Mouse (Mus musculus) limb, embryonic 12.5 days (tissue): ENCODE measurements at regions not wholly inside any gene's neighbourhood (a gene's known extent, or its start where the extent isn't known, plus 50 kb on each side); places are given as distances from the start of the nearest gene placed in this dataset.

Experiments used
- ATAC-seq: fragments of 200-750 bp; cut with Nextera tagmentation; 2 replicates; pipeline ENCODE4 v1.8.0; 2017; ENCODE audit warnings: low read depth, moderate TSS enrichment; ENCODE audit not compliant: insufficient number of reproducible peaks, insufficient read depth, low FRiP score, low TSS enrichment
- H3K27ac ChIP-seq: fragments of 300-500 bp; sonication (generic); 2 replicates; pipeline ENCODE4 v1.5.1; 2016; ENCODE audit warnings: mild to moderate bottlenecking, moderate library complexity
- H3K27me3 ChIP-seq: fragments of 300-500 bp; sonication (generic); 2 replicates; pipeline ENCODE4 v1.6.1; 2016; ENCODE audit warnings: mild to moderate bottlenecking, moderate library complexity
- H3K36me3 ChIP-seq: fragments of 300-500 bp; sonication (generic); 2 replicates; pipeline ENCODE4 v1.6.1; 2016; ENCODE audit warnings: mild to moderate bottlenecking, moderate library complexity
- H3K4me1 ChIP-seq: fragments of 300-500 bp; sonication (generic); replicated peaks from 2 replicates; pipeline ENCODE4 v1.6.1; 2016
- H3K4me2 ChIP-seq: fragments of 300-500 bp; sonication (generic); 2 replicates; pipeline ENCODE4 v1.6.1; 2016; ENCODE audit warnings: mild to moderate bottlenecking, moderate library complexity
- H3K4me3 ChIP-seq: fragments of 300-500 bp; sonication (generic); replicated peaks from 2 replicates; pipeline ENCODE4 v1.5.1; 2016; ENCODE audit warnings: mild to moderate bottlenecking
- H3K9ac ChIP-seq: fragments of 300-500 bp; sonication (generic); replicated peaks from 2 replicates; pipeline ENCODE4 v1.6.1; 2016; ENCODE audit warnings: mild to moderate bottlenecking, moderate library complexity
- H3K9me3 ChIP-seq: fragments of 300-500 bp; sonication (generic); 2 replicates; pipeline ENCODE4 v1.6.1; 2016; ENCODE audit warnings: mild to moderate bottlenecking, moderate library complexity
- whole genome bisulfite sequencing: fragments of 180-500 bp; shearing (Covaris S2); methylation state at CpG from one replicate; pipeline ENCODE4 v1.1.7; 2016; 5-methylcytosine and 5-hydroxymethylcytosine counted together

DNA sequence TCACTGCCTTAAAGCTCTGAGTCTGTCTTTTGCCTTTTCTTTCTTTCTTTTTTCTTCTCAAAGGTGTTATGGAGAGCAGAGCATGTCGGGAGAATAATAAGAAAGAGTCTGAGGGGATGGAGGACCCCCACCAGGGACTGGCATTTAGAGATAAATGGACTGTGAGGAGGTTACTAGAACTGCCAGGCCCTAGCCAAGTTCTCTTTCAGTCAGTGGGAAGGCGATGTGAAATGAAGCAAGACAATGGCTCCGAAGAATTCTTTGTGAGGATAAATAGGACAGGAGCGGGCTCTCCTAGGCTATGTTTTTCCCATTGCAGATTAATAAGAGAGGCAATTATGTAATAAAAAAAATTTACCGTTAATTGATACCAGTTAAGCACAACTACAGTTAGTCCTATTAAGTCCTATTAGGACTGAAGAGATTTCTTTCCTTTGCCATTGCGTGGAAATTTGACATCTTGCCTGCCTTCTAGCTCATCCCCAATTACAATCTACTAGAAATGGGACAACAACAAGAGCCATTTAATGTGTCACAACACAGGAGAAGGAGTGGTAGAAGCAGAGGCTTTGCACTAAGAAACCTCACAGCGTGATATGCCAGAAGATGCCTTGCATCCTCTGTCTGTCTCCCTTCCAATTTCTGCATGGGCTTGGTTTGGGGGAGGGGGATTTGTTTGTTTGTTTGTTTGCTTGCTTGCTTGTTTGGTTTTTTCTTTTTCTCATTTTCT lies 107.2 kb upstream of the Id4 start:
- no peak overlapping the region for H3K9ac ChIP-seq
- no peaks in the 10 kb centered on the region; the same call in 1 of the 2 replicates for H3K27me3 ChIP-seq
- no peak overlapping the region for H3K4me3 ChIP-seq
- H3K4me1 ChIP-seq, result peaks cover 11% of the 10 kb centered on the region
- H3K27ac ChIP-seq, result no peak overlapping the region
- H3K36me3 ChIP-seq, result no peaks in the 10 kb centered on the region
- 70% methylated on average over 7 of the region's 7 CpGs for WGBS
- H3K9me3 ChIP-seq, result no peaks in the 10 kb centered on the region
- no peak for ATAC-seq
- no peak overlapping the region for H3K4me2 ChIP-seq

DNA sequence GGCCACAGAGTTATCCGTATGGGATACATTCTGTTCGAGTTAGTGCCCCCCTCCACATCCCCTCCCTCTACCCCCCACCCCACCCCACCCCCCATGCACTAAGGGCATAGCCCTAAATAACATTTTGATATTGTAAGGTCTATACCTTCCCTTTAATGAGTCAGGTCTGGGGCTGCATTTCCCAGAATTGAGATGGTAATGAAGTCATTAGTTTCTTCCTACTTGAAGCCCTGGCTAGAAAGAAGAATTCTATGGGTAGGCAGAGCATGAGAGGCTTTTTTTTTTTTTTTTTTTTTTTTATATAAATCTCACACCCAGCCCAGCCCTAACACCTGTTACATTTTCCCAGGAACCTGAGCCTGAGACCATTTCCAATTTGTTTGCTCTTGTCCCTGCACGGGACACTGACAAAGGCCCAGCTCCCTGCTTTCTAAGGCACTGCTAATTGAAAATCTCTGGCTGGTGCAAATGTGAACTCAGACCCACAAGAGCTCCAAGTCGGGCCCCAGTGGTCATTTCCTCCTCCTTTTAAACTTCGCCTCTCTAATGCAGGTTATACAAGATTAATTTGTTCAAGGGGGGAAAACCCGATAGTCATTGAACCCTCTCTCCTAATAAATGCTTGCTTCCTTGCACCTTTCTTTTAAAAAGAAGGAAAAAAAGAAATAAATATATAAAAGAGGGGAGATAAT lies 106.5 kb upstream of the Id4 start:
- H3K9me3 ChIP-seq, result no peaks in the 10 kb centered on the region
- H3K27ac ChIP-seq, result no peak overlapping the region
- no peak overlapping the region for H3K4me2 ChIP-seq
- WGBS, result 21% methylated on average over 6 of the region's 6 CpGs
- no peak overlapping the region for H3K9ac ChIP-seq
- no peak for ATAC-seq
- no peaks in the 10 kb centered on the region; the same call in 1 of the 2 replicates for H3K27me3 ChIP-seq
- H3K4me1 ChIP-seq, result peaks cover 16% of the 10 kb centered on the region
- no peak overlapping the region for H3K4me3 ChIP-seq
- H3K36me3 ChIP-seq, result no peaks in the 10 kb centered on the region

DNA sequence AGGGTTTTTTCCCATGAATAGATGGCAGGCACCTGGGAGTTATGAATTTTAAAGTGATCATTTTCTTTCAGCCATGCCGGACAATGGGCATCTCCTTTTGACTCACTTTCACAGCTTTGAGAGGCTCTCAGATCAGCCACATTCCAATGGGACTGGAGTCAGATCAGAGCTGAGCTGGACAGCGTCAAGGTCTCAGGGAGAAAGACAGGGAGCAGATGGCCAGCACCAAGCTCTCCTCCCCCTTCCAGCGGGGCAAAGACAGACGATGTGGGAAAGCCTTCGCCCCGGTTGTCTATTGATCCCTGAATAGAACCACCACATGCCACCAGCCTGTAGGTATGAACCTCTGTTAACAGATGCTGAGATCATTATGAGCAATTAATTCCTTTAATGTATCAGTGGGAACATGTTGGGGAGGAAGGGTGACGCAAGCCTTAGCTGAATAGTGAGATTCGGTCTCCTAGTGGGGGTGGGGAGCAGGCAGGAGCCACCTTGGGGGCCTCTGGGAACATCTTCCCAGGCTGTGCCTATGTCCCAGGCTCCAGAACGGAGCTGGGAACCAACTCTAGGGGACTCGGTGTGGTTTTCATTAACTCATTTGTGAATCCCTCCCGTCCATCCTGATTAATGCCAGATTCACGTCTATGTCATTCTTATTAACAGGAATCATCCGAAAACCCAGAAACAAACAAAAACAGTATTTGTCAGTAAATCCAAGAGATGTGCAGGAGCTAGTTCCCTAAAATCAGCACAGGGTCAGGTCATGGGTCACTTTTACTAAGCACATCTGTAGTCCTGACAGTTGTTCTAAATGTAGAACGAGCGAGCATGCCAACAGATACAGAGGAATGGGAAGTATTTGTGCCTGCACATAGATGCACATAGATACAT lies 101.8 kb upstream of the Id4 start:
- H3K4me3 ChIP-seq, result no peak overlapping the region
- H3K36me3 ChIP-seq, result no peaks in the 10 kb centered on the region
- H3K27me3 ChIP-seq, result no peaks in the 10 kb centered on the region; the same call in 1 of the 2 replicates
- H3K9ac ChIP-seq, result no peak overlapping the region
- H3K4me2 ChIP-seq, result no peak overlapping the region
- no peak overlapping the region for H3K27ac ChIP-seq
- H3K9me3 ChIP-seq, result no peaks in the 10 kb centered on the region
- no peak for ATAC-seq
- WGBS, result 21% methylated on average over 15 of the region's 15 CpGs
- H3K4me1 ChIP-seq, result peaks cover 14% of the 10 kb centered on the region

DNA sequence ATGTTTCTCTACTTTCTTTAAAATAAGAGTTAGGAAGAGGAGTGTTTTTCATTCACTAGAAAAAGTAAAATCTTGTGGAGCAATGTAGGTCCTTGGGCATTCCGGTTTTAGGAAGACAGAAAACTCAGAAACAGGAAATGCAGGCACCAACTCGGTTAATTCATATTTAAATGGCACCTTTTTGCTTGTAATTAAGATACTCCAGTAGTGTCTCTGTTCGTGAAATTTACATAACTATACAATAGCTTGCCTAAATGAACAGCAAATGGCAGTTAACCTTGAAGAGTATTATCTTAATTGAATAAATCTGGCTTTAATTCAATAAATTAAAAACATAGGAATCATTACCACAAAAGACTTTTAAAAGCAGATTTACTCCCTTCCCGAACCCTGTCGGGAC lies 100.9 kb upstream of the Id4 start:
- H3K9me3 ChIP-seq, result no peaks in the 10 kb centered on the region
- H3K4me3 ChIP-seq, result no peak overlapping the region
- no peak for ATAC-seq
- no peak overlapping the region for H3K27ac ChIP-seq
- H3K4me1 ChIP-seq, result peaks cover 5% of the 10 kb centered on the region; the same call in 1 of the 2 replicates
- H3K9ac ChIP-seq, result no peak overlapping the region
- no peaks in the 10 kb centered on the region for H3K36me3 ChIP-seq
- no peaks in the 10 kb centered on the region; the same call in 1 of the 2 replicates for H3K27me3 ChIP-seq
- 34% methylated on average over 5 of the region's 5 CpGs for WGBS
- H3K4me2 ChIP-seq, result no peak overlapping the region

DNA sequence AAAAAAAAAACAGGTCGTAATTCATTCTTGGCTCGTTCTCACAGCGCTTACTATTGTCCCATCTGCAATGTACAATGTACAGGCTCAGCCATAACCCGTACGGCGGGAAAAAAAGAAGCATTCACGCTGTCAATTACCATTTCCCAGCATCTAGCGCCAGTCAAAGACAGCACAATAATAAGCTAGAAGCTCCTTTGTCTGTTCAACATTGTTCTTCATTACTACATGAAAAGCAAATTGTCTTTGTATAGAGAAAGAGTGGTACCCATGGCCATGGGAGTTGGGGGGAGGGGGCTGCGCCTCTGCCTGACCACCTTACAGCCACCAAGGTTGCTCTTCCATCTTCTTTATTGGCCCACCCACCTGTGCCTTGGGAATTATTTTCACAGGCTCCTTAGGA lies 99.7 kb upstream of the Id4 start:
- peaks cover 5% of the 10 kb centered on the region; the same call in 1 of the 2 replicates for H3K4me1 ChIP-seq
- no peaks in the 10 kb centered on the region; the same call in 1 of the 2 replicates for H3K27me3 ChIP-seq
- no peaks in the 10 kb centered on the region for H3K9me3 ChIP-seq
- H3K27ac ChIP-seq, result no peak overlapping the region
- no peak overlapping the region for H3K4me2 ChIP-seq
- H3K4me3 ChIP-seq, result no peak overlapping the region
- ATAC-seq, result no peak
- H3K9ac ChIP-seq, result no peak overlapping the region
- 71% methylated on average over 9 of the region's 9 CpGs for WGBS
- H3K36me3 ChIP-seq, result no peaks in the 10 kb centered on the region

DNA sequence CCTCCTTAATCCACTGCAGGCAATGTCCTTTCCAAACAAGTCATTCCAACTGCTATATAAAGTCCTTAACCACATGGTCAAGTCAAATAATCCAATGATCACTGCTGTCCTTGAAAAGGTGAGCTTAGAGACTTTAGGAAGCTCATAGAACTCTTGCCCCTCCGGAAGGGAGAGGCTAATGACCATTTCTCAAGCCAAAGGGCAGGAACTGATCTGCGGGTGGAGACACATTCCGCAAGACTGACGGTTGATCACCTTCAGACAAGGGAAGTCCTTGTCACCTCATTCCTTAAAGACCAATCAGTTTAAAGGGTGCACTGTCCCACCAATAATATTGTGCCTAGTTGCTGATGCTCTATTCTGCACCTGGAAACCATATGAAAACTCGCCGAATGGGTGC lies 96.4 kb upstream of the Id4 start:
- no peak for ATAC-seq
- no peak overlapping the region for H3K4me2 ChIP-seq
- H3K27ac ChIP-seq, result no peak overlapping the region
- H3K36me3 ChIP-seq, result no peaks in the 10 kb centered on the region
- H3K9ac ChIP-seq, result no peak overlapping the region
- WGBS, result 88% methylated on average over 6 of the region's 6 CpGs
- H3K4me1 ChIP-seq, result 0 out of 2 replicates have a peak, but pooled peaks cover 2% of the 10 kb centered on the region
- H3K27me3 ChIP-seq, result no peaks in the 10 kb centered on the region
- H3K9me3 ChIP-seq, result no peaks in the 10 kb centered on the region
- H3K4me3 ChIP-seq, result no peak overlapping the region

DNA sequence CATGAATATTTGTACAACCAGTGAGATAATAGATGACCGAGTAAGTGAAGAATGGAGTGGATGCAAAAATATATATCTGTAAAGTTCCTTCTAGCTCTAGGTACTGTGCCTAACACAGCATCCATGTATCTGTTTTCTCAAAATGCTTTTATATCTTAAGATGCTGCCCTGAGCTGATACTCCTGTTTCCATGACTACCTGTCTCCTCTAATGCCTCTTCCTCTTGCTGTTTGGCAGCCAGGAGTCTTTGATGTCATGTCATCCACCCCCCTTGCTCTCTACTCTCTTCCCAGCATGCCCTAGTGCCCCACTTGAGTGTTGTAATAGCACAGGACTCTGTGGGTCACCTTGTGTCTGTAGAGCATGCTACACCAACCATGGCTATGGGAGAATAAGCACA lies 95.2 kb upstream of the Id4 start:
- no peak overlapping the region for H3K4me3 ChIP-seq
- WGBS, result 98% methylated on average over 1 of the region's 1 CpGs
- no peaks in the 10 kb centered on the region for H3K9me3 ChIP-seq
- ATAC-seq, result no peak
- H3K27ac ChIP-seq, result no peak overlapping the region
- no peaks in the 10 kb centered on the region for H3K36me3 ChIP-seq
- 0 out of 2 replicates have a peak, but pooled peaks cover 2% of the 10 kb centered on the region for H3K4me1 ChIP-seq
- no peak overlapping the region for H3K9ac ChIP-seq
- no peaks in the 10 kb centered on the region for H3K27me3 ChIP-seq
- no peak overlapping the region for H3K4me2 ChIP-seq

DNA sequence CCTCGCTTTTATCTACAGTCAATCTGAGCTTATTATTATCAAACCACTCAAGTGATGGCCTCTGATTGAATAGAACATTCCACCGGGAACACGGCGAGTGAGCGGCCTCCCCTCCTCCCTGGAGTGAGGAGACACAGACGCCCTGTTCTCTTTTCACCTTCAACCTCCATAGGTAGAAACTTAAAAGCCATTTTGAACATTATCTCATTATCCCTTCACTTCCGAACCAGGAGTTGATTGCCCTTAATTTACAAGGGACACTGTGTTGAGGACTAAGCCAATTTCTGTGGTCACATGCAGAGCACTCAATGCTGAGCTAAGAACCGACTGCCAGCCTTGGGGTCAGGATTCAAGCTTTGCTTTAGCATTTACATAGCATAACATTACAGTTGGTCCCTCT lies 93.1 kb upstream of the Id4 start:
- Histone ChIP-seq H3K9ac (no peak overlapping the region), H3K36me3 (no peaks in the 10 kb centered on the region), H3K27me3 (no peaks in the 10 kb centered on the region), H3K9me3 (no peaks in the 10 kb centered on the region), H3K27ac (no peak overlapping the region), H3K4me2 (no peak overlapping the region), H3K4me3 (no peak overlapping the region), H3K4me1 (0 out of 2 replicates have a peak, but pooled peaks cover 2% of the 10 kb centered on the region)
- 41% methylated on average over 8 of the region's 8 CpGs for WGBS
- no peak for ATAC-seq

DNA sequence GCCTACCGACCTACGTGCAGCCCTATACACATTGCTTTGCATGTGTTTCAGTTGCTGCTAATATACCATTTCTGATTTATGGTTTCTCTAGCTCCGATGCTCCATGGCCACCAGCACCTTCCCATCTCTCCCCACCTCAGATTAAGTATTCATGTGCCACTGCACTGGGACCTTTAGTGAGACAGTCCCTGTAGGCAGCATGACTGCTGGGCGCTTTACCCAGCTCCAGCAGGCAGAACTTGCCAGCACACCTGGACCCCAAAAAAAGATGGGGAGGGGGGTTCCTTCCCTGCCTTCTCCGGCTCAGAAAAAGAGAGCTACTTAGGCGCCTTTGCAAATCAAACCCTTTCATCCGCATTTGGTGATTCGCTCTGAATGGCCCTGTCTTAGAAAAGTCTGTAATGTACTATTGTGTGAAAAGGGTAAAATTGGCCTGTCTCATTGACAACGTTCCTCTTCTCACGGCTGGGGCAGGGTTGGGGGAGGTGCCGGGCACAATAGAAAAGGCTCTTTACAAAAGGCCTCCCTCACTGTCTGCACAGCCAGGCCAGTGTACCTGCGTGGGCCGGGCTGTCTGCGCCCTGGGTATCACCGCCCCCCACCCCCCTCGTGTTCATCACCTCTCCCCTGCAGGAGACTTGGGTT lies 89.6 kb upstream of the Id4 start:
- Histone ChIP-seq H3K36me3 (no peaks in the 10 kb centered on the region), H3K27ac (no peak overlapping the region), H3K4me2 (no peak overlapping the region), H3K9ac (no peak overlapping the region), H3K9me3 (no peaks in the 10 kb centered on the region), H3K4me3 (no peak overlapping the region), H3K27me3 (no peaks in the 10 kb centered on the region), H3K4me1 (0 out of 2 replicates have a peak, but pooled peaks cover 2% of the 10 kb centered on the region)
- ATAC-seq, result no peak
- WGBS, result 47% methylated on average over 16 of the region's 16 CpGs

DNA sequence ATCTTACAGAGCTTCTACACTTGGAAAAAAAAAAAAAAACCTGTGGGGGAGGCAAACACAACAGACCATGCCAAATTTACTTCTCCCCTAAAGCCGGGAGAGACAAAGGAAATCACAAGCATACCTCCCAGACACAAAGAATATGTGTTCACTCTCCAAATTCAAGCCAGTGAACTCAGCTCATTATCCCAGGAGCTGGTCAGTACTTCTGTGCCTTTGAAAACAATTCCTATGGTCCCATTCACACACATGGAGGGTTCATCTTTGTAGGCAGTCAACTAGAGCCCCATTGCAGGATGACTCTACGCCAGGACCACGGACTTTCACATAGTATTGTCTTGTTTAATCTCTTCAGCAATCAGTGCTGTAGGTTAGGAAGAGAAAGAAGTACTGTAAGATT lies 89.0 kb upstream of the Id4 start:
- H3K4me1 ChIP-seq, result 0 out of 2 replicates have a peak, but pooled peaks cover 2% of the 10 kb centered on the region
- H3K9ac ChIP-seq, result no peak overlapping the region
- no peak overlapping the region for H3K4me3 ChIP-seq
- no peaks in the 10 kb centered on the region for H3K9me3 ChIP-seq
- H3K4me2 ChIP-seq, result no peak overlapping the region
- whole genome bisulfite sequencing, result 62% methylated on average over 3 of the region's 3 CpGs
- ATAC-seq, result no peak
- H3K27me3 ChIP-seq, result no peaks in the 10 kb centered on the region
- no peak overlapping the region for H3K27ac ChIP-seq
- H3K36me3 ChIP-seq, result no peaks in the 10 kb centered on the region

DNA sequence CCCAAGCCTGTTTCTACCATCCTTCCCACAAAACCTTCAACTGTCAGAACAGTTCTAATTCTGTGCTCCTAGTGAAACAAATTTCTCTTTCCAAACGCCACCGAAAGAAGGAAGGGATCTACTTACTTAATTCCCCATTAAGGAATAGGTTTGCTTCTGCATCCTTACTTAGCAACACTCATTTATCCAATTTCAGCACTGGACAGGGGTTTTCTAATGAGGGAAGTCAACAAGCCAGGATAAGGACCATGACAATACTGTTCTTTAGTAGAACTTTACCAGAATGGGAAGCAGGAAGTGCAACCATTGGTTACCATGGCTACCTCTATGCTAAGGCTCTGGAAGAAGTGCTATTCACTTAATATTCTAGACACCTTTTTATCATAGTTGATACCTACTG lies 68.6 kb upstream of the Id4 start:
- WGBS, result 92% methylated on average over 2 of the region's 2 CpGs
- H3K27ac ChIP-seq, result no peak overlapping the region
- ATAC-seq, result no peak

More for the DNA sequence above, 68.6 kb upstream of the Id4 start:
- Histone ChIP-seq H3K9ac (no peak overlapping the region), H3K4me2 (no peak overlapping the region), H3K4me1 (no peaks in the 10 kb centered on the region), H3K36me3 (no peaks in the 10 kb centered on the region), H3K4me3 (no peak overlapping the region), H3K9me3 (no peaks in the 10 kb centered on the region), H3K27me3 (no peaks in the 10 kb centered on the region)
